Mouse (Mus musculus): ENCODE measurements around the gene Ror1.

The Ror1 gene

GRCm38 (mm10) chr4:100118676-100119075 lies 23.1 kb downstream of the Ror1 start:
- no peak for DNase-seq (ENCODE audit: low spot score)

GRCm38 (mm10) chr4:100119431-100119830 lies 23.8 kb downstream of the Ror1 start:
- no peak for DNase-seq (ENCODE audit: low spot score)

GRCm38 (mm10) chr4:100120547-100120946 lies 25.0 kb downstream of the Ror1 start:
- DNase-seq (ENCODE audit: low spot score), result no peak

DNA sequence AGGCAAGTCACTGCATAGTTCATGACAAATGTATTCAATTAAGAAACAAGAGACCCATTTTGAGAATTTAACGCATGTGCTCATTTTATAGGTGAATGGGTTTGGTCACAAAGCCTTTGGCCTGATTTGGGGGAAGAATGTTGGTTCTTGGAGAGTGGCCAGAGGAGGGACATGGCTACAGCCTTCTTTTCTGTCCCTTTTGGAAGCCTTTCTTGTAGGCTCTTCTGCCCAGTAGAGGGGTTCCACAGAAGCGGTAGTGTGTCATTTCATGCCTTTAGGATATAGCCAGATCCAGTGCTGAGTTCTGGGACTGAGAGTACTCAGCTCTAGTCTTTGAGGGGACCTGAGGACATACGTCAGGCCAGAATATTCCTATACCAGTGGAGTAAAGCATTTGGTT lies 26.8 kb downstream of the Ror1 start:
- DNase-seq (ENCODE audit: low spot score), result no peak

- no peak for DNase-seq (ENCODE audit: low spot score)
These were observed 27.9 kb downstream of the Ror1 start for GRCm38 (mm10) chr4:100123519-100123918.

GRCm38 (mm10) chr4:100124056-100124455 lies 28.5 kb downstream of the Ror1 start:
- DNase-seq (ENCODE audit: low spot score), result no peak

DNA sequence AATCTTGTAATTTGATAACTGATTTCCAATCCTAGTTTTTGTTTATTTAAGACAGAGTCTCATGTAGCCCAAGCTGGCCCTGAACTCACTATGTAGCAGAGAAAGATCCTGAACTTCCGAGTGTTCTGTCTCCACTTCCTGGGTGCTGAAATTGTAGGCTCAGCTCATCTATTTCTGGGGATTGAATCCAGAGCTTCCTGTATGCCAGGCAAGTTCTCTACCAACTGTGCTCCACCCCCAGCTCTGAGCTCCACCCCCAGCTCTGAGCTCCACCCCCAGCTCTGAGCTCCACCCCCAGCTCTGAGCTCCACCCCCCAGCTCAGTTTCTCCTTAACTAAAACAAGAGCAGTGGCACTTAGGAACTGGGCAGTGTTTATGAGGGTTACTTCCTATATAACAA lies 29.3 kb downstream of the Ror1 start:
- no peak for DNase-seq (ENCODE audit: low spot score)

- DNase-seq (ENCODE audit: low spot score), result no peak
These were observed 31.1 kb downstream of the Ror1 start for GRCm38 (mm10) chr4:100126531-100127310.

GRCm38 (mm10) chr4:100128026-100128922 lies 32.7 kb downstream of the Ror1 start:
- no peak for DNase-seq (ENCODE audit: low spot score)

- DNase-seq (ENCODE audit: low spot score), result no peak
These were observed 33.6 kb downstream of the Ror1 start for GRCm38 (mm10) chr4:100129201-100129600.

- DNase-seq (ENCODE audit: low spot score), result peak; percentile 28
These were observed 35.3 kb downstream of the Ror1 start for GRCm38 (mm10) chr4:100130771-100131475.

GRCm38 (mm10) chr4:100131488-100131887 lies 35.9 kb downstream of the Ror1 start:
- DNase-seq (ENCODE audit: low spot score), result no peak

GRCm38 (mm10) chr4:100132261-100132660 lies 36.7 kb downstream of the Ror1 start:
- no peak for DNase-seq (ENCODE audit: low spot score)

DNA sequence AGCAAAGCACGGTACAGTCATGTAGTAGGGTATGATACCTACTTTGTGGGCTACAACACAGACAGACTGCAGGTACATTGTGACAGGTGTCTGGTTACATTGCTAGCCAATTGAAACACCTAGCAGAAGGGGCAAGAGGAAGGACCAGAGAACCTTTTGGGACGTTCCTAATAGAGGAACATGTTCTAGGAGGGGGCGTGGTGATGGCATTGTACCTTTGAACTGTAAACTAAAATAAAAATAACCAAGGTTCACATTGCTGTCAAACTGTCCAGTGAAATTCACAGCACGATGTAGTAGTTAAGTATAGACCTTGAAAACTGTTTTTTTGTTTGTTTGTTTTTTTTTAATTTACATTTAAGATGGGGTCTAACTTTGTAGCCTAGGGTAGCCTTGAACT lies 40.5 kb downstream of the Ror1 start:
- no peak for DNase-seq (ENCODE audit: low spot score)

DNA sequence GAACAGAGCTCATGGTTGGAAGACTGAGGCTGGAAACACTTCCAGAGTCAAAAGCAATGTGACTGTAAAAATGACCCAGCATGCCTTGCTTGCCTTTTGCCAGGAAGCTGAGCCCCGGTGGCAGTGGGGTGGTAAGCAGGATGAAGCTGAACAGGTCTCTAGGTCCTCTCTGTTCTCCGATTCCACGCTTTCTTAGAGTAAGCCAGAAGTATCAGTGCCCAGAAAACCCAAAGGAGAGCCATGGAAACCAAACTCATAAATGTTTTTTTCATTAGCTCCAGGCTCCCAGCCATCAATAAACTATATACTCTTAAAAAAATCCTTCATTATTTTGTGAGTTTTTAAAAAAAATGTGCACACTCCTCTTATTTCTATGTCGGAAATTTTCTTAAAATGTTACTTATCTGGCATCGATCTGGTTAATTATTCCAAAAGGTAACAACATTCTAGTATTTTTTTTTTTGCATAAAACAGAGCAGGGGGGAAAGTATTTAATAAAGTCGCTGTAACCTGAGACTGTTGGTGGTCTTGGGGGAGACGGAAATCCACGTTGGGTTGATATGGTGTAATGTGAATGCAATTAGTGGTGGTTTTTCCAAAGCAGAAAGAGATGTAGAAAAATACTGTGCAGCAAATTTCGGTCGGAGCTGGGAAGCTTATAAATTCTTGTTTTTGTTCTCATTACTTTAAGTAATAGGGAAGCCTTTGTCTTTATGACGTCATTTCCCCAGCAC lies 41.7 kb downstream of the Ror1 start:
- DNase-seq (ENCODE audit: low spot score), result no peak

GRCm38 (mm10) chr4:100141626-100142025 lies 46.0 kb downstream of the Ror1 start:
- no peak for DNase-seq (ENCODE audit: low spot score)

- no peak for DNase-seq (ENCODE audit: low spot score)
These were observed 49.2 kb downstream of the Ror1 start for GRCm38 (mm10) chr4:100144744-100145143.

DNA sequence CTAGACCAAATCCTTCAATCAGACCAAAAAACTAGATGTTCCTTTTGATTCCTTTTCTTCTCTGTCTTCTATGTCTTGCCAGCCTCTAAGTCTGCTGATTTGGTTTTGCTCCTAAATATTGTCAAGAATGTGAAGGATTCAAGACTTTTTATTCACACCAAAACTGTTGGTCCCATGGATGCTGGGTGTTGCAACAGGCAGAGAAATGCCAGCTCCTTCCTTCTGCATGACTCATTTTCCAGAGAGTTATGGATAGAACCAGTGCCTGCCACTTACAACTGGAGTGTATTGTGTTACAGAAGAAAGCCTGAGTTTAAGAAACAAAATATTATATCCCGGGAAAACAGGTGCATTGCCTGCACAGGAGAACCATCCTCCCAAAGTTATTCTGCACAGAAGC lies 55.2 kb downstream of the Ror1 start:
- no peak for DNase-seq (ENCODE audit: low spot score)

- DNase-seq (ENCODE audit: low spot score), result no peak
These were observed 59.1 kb downstream of the Ror1 start for GRCm38 (mm10) chr4:100154560-100155130.

DNA sequence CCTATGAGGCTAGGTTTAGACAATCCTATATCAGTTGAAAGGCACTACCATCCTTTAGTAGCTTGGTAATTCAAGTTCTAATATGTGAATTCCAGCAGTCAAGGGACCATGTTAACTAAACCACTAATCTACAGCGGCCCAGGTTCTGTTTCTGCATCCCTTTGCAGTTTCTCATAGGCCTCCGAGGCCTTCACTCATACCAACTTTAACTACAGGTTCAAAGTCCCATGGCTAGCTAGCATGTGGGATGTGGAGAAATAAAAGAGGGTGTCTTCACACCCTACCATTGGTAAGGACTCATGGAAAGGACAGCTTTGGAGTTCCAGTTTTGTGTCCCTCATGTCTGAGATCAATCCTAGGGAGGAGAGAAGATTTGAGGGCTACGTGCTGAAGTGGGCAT lies 60.1 kb downstream of the Ror1 start:
- DNase-seq (ENCODE audit: low spot score), result no peak

DNA sequence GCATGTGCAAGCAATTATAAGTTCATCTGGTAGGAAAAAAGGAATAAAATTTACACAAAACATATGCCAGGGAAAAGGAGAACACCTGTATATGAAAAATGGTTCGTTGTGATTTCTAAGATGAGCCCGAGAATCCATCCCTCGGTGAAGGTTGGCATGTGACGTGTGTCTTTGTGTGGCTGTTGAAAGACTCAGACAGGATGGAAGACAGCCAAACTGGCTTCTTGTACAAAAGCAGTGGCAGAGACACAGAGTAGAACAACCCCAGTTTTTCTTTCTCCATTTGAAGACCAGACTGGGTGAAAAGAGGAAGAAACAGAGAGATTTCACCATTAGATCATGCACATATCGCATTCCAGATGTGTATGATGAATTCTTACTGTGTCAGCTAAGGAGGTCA lies 62.8 kb downstream of the Ror1 start:
- no peak for DNase-seq (ENCODE audit: low spot score)

- DNase-seq (ENCODE audit: low spot score), result no peak
These were observed 64.6 kb downstream of the Ror1 start for GRCm38 (mm10) chr4:100160156-100160555.

Measured in layer of hippocampus, adult 11-12 months (tissue).